Mouse (Mus musculus) liver, embryonic 13.5 days (tissue): ENCODE measurements around the gene Oard1. TPM values are rescaled to one million over a fixed set of nuclear protein-coding genes. Genes with fewer than 3 reads are reported as not detected.

Experiments used
- ATAC-seq: fragments of 200-750 bp; cut with Nextera tagmentation; 2 replicates; pipeline ENCODE4 v1.8.0; 2017; ENCODE audit warnings: low read depth, mild to moderate bottlenecking, moderate number of reproducible peaks, moderate library complexity
- DNase-seq: peaks from one replicate; pipeline ENCODE4 v3.0.0; 2022
- H3K27ac ChIP-seq: fragments of 300-500 bp; sonication (generic); 2 replicates; pipeline ENCODE4 v1.5.1; 2015; ENCODE audit warnings: moderate library complexity, mild to moderate bottlenecking, inconsistent platforms
- H3K27me3 ChIP-seq: fragments of 300-500 bp; sonication (generic); 2 replicates; pipeline ENCODE4 v1.6.1; 2015; ENCODE audit warnings: mild to moderate bottlenecking, inconsistent platforms
- H3K36me3 ChIP-seq: fragments of 300-500 bp; sonication (generic); 2 replicates; pipeline ENCODE4 v1.6.1; 2015; ENCODE audit warnings: mild to moderate bottlenecking, inconsistent platforms
- H3K4me1 ChIP-seq: fragments of 300-500 bp; sonication (generic); replicated peaks from 2 replicates; pipeline ENCODE4 v1.6.1; 2015; ENCODE audit warnings: inconsistent platforms
- H3K4me2 ChIP-seq: fragments of 300-500 bp; sonication (generic); 2 replicates; pipeline ENCODE4 v1.6.1; 2015; ENCODE audit warnings: inconsistent platforms, mild to moderate bottlenecking, moderate library complexity
- H3K4me3 ChIP-seq: fragments of 300-500 bp; sonication (generic); replicated peaks from 2 replicates; pipeline ENCODE4 v1.5.1; 2015; ENCODE audit warnings: mild to moderate bottlenecking, inconsistent platforms
- H3K9ac ChIP-seq: fragments of 300-500 bp; sonication (generic); 2 replicates; pipeline ENCODE4 v1.6.1; 2015; ENCODE audit warnings: mild to moderate bottlenecking, inconsistent platforms
- H3K9me3 ChIP-seq: fragments of 300-500 bp; sonication (generic); replicated peaks from 2 replicates; pipeline ENCODE4 v1.6.1; 2016; ENCODE audit warnings: inconsistent platforms
- WGBS: fragments of 180-500 bp; shearing (Covaris S2); methylation state at CpG from one replicate; pipeline ENCODE4 v1.1.7; 2015; ENCODE audit not compliant: insufficient replicate concordance; 5-methylcytosine and 5-hydroxymethylcytosine counted together
- polyA plus RNA-seq: library from polyadenylated mRNA; unstranded; fragments of >200 nt; fragmentation: Nextera tagmentation; extraction: Ambion mirVana; gene quantifications from 2 replicates; pipeline ENCODE4 v1.2.1, GENCODE M21; 2015

Gene Oard1
- polyA plus RNA-seq, 1 experiment from 2014 or later: 58.9 TPM

- no peaks in the 10 kb centered on the region for H3K27me3 ChIP-seq
- no peak overlapping the region for H3K27ac ChIP-seq
- no peak for ATAC-seq
- peak overlapping the region; percentile 17; the same call in 1 of the 2 replicates for H3K4me2 ChIP-seq
- DNase-seq: no peak
- H3K4me3 ChIP-seq: no peak overlapping the region
- H3K36me3 ChIP-seq: no peaks in the 10 kb centered on the region
- 0 out of 2 replicates have a peak overlapping the region, but pooled peaks have one; percentile 17 for H3K9ac ChIP-seq
- peaks cover 62% of the 10 kb centered on the region for H3K4me1 ChIP-seq
- no peaks in the 10 kb centered on the region for H3K9me3 ChIP-seq
- WGBS: 46% methylated on average over 13 of the region's 13 CpGs
These were observed 48.3 kb downstream of the Oard1 start for GRCm38 (mm10) chr17:48457971-48458653.

- peaks cover 15% of the 10 kb centered on the region for H3K27me3 ChIP-seq
- H3K9ac ChIP-seq: no peak overlapping the region
- H3K4me1 ChIP-seq: peaks cover 35% of the 10 kb centered on the region
- no peak for ATAC-seq
- no peak overlapping the region for H3K4me2 ChIP-seq
- WGBS: 82% methylated on average over 13 of the region's 13 CpGs
- H3K27ac ChIP-seq: no peak overlapping the region
- DNase-seq: no peak
- no peaks in the 10 kb centered on the region for H3K36me3 ChIP-seq
- no peak overlapping the region for H3K4me3 ChIP-seq
- H3K9me3 ChIP-seq: no peaks in the 10 kb centered on the region
These were observed 52.3 kb downstream of the Oard1 start for GRCm38 (mm10) chr17:48462096-48462495.

DNA sequence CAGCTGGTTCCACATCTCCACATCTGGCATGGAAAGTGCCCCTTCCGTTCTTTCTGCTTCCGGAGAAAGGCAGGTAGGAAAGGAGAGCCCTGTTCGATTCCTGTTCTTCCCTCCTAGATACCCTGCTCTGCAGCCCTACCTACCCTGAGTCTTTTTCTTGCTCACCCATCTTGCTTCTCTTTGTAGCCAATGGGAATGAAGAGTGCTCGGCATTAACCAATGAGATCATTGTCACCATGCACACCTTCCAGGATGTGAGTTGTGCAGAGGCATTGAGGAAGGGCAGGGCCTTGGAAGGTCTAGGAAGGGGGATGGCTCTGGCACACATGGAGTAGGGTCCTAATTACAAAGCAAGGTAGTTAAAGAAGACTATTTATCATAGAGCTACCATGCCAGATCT is 53.6 kb downstream of the Oard1 start:
- H3K27ac ChIP-seq: no peak overlapping the region
- peaks cover 15% of the 10 kb centered on the region for H3K27me3 ChIP-seq
- no peak overlapping the region for H3K4me3 ChIP-seq
- DNase-seq: no peak
- WGBS: 77% methylated on average over 4 of the region's 4 CpGs
- H3K9ac ChIP-seq: no peak overlapping the region
- no peaks in the 10 kb centered on the region for H3K36me3 ChIP-seq
- no peaks in the 10 kb centered on the region for H3K9me3 ChIP-seq
- peaks cover 31% of the 10 kb centered on the region for H3K4me1 ChIP-seq
- no peak for ATAC-seq
- no peak overlapping the region for H3K4me2 ChIP-seq

Other genes starting within 250 kb of the Oard1 start
- gene A530064D06Rik, start 242.7 kb upstream of the Oard1 start, polyA plus RNA-seq: 0.15 and 0.25 TPM in 2 replicates
- 0.63 and 0.71 TPM in 2 replicates for gene Trem1, start 177.2 kb upstream of the Oard1 start, polyA plus RNA-seq
- 2.1 and 2.2 TPM in 2 replicates for gene Trem3, start 162.2 kb upstream of the Oard1 start, polyA plus RNA-seq
- 3.5 and 3.6 TPM in 2 replicates for gene Treml4, start 145.7 kb upstream of the Oard1 start, polyA plus RNA-seq
- gene Treml2, start 110.5 kb upstream of the Oard1 start, polyA plus RNA-seq: 4.4 and 5.5 TPM in 2 replicates
- gene B430306N03Rik, start 93.9 kb upstream of the Oard1 start, polyA plus RNA-seq: 1.2 and 1.8 TPM in 2 replicates
- gene Trem2, start 63.6 kb upstream of the Oard1 start, polyA plus RNA-seq: 3.1 and 3.2 TPM in 2 replicates
- gene Treml1, start 50.1 kb upstream of the Oard1 start, polyA plus RNA-seq: 24.1 and 25.5 TPM in 2 replicates
- gene Nfya, start 108 bp upstream of the Oard1 start, polyA plus RNA-seq: 7.2 and 9.7 TPM in 2 replicates
- 1.2 TPM in 2 replicates for gene Apobec2, start 22.9 kb downstream of the Oard1 start, polyA plus RNA-seq
- gene Tspo2, start 41.5 kb downstream of the Oard1 start, polyA plus RNA-seq: 134 and 152 TPM in 2 replicates
- 3.5 and 4.4 TPM in 2 replicates for gene Unc5cl, start 44.9 kb downstream of the Oard1 start, polyA plus RNA-seq